ENCODE assay signal across 9 mouse cellular contexts in the genomic region with DNA sequence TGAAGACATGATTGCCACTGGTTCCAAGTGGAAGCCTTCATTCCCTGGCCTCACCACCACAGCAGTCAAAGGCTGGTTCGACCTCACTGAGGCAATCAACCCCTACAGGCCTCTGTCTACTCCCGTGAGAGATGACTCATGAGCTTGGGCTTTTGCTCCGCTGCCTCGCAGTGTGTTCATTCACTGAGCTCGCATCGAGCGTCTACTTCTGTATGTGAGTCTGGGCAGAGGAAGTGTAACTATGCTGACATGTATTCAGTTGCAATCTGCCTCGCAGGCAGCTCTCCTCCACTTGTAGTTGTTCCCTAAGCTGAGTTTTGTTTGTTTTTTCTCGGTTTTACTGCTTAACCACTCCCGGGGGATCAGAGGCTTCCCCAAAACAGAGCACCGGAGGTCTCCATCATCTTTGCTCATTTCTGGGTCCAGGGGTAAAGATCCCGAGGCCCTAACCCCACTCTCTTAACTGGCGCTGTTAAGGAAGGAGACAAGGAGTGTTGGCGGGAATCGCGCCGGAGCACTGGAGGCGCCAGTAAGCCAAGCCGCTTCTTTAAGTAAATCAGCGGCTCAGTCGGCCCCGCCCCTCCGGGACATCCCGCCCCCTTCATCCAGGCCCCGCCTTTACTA. TPM values are rescaled to one million over a fixed set of nuclear protein-coding genes. Genes with fewer than 3 reads are reported as not detected.
DNase-seq lines count a peak whose midpoint lies in the region; ATAC-seq and TF ChIP-seq lines count a peak whose summit lies in the region.
"Had no signal": no experiment of that assay in that cellular context is flagged by ENCODE, and none has a peak within 500 bp of the region (broad histone marks: within the 10 kb centered on the region; RNA-seq: fewer than 3 reads in every experiment).

No protein-coding gene starts in this region.

- no peak for ATAC-seq in erythroblast, adult 5-6 weeks (replicated peaks; ENCODE audit: low FRiP score, poor library complexity, severe bottlenecking)
- ATAC-seq in heart, embryonic 11.5 days (replicated peaks; ENCODE audit: insufficient number of reproducible peaks, low FRiP score, low TSS enrichment) = peak; percentile 27; the same call in 1 of the 2 replicates
- ATAC-seq in stomach, postnatal 0 days (ENCODE audit: low FRiP score, low TSS enrichment) = peak; percentile 62

- H3K4me1 ChIP-seq in erythroblast, embryonic 14.5 days (ENCODE audit: control insufficient read depth) = peaks cover 15% of the 10 kb centered on the region
- peaks cover 30% of the 10 kb centered on the region for H3K4me1 ChIP-seq in heart, embryonic 11.5 days (ENCODE audit: control insufficient read depth, insufficient read depth, low read length)
- H3K4me1 ChIP-seq in megakaryocyte, embryonic 14.5 days = peaks cover 19% of the 10 kb centered on the region
- 0 out of 2 replicates have a peak, but pooled peaks cover 9% of the 10 kb centered on the region for H3K4me1 ChIP-seq in stomach, postnatal 0 days (replicated peaks; ENCODE audit: control insufficient read depth, insufficient read depth)

- TF ChIP-seq EP300 in stomach, postnatal 0 days (optimal IDR thresholded peaks at IDR 0.05) = no peak

- peak overlapping the region; percentile 71 for H3K4me2 ChIP-seq in heart, embryonic 11.5 days
- H3K4me2 ChIP-seq in stomach, postnatal 0 days (replicated peaks; ENCODE audit: low read depth) = peak overlapping the region; percentile 83

- H3K27me3 ChIP-seq in erythroblast, embryonic 14.5 days (ENCODE audit: control insufficient read depth) = peaks cover 44% of the 10 kb centered on the region
- no peaks in the 10 kb centered on the region for H3K27me3 ChIP-seq in heart, embryonic 11.5 days (ENCODE audit: control insufficient read depth, insufficient read depth, low read length)
- peaks cover 59% of the 10 kb centered on the region for H3K27me3 ChIP-seq in megakaryocyte, embryonic 14.5 days (replicated peaks)
- H3K27me3 ChIP-seq in stomach, postnatal 0 days (ENCODE audit: control insufficient read depth, insufficient read depth, low read length) = no peaks in the 10 kb centered on the region
- H3K27me3 ChIP-seq: CH12.LX had no signal

- peak; percentile 28; the same call in 1 of the 2 replicates for TF ChIP-seq CTCF in stomach, postnatal 0 days (IDR thresholded peaks at IDR 0.05; ENCODE audit: low read depth)

- peaks cover 2% of the 10 kb centered on the region; the same call in 1 of the 2 replicates for H3K9me3 ChIP-seq in erythroblast, embryonic 14.5 days (ENCODE audit: control insufficient read depth, low read length)
- no peaks in the 10 kb centered on the region for H3K9me3 ChIP-seq in heart, embryonic 11.5 days (replicated peaks; ENCODE audit: control insufficient read depth, low read length)
- H3K9me3 ChIP-seq in megakaryocyte, embryonic 14.5 days = peaks cover 19% of the 10 kb centered on the region
- H3K9me3 ChIP-seq in stomach, postnatal 0 days (ENCODE audit: control insufficient read depth, low read length) = no peaks in the 10 kb centered on the region

- peak overlapping the region; percentile 57 for H3K4me3 ChIP-seq in erythroblast, embryonic 14.5 days (replicated peaks)
- peak overlapping the region; percentile 85 for H3K4me3 ChIP-seq in heart, embryonic 11.5 days (ENCODE audit: low read depth, low read length)
- H3K4me3 ChIP-seq in megakaryocyte, embryonic 14.5 days (replicated peaks) = peak overlapping the region; percentile 90
- H3K4me3 ChIP-seq in stomach, postnatal 0 days (ENCODE audit: low read depth, low read length) = peak overlapping the region; percentile 33

- H3K9ac ChIP-seq in heart, embryonic 11.5 days (ENCODE audit: low read depth, low read length) = peak overlapping the region; percentile 65
- H3K9ac ChIP-seq in stomach, postnatal 0 days (ENCODE audit: low read length) = peak overlapping the region; percentile 41; the same call in 1 of the 2 replicates

- under 1% methylated on average over 25 of the region's 25 CpGs for WGBS in heart, embryonic 11.5 days (ENCODE audit: insufficient replicate concordance)
- under 1% methylated on average over 25 of the region's 25 CpGs for WGBS in stomach, postnatal 0 days

- H3K36me3 ChIP-seq in erythroblast, embryonic 14.5 days (ENCODE audit: control insufficient read depth) = no peaks in the 10 kb centered on the region
- no peaks in the 10 kb centered on the region for H3K36me3 ChIP-seq in heart, embryonic 11.5 days (ENCODE audit: control insufficient read depth, insufficient read depth, low read length)
- no peaks in the 10 kb centered on the region for H3K36me3 ChIP-seq in megakaryocyte, embryonic 14.5 days (replicated peaks; ENCODE audit: low read length)
- H3K36me3 ChIP-seq in stomach, postnatal 0 days (ENCODE audit: control insufficient read depth, insufficient read depth, low read length) = no peaks in the 10 kb centered on the region

- H3K27ac ChIP-seq in heart, embryonic 11.5 days (ENCODE audit: low read depth, low read length) = peak overlapping the region; percentile 78
- H3K27ac ChIP-seq in stomach, postnatal 0 days (replicated peaks) = peak overlapping the region; percentile 92

- DNase-seq in CD4-positive, CD25-positive, alpha-beta regulatory T cell, adult 2 months (ENCODE audit: low read depth, low spot score) = peak; percentile 64
- DNase-seq in embryo, embryonic 11 days = peak; percentile 75
- DNase-seq in kidney, postnatal 4 days = peak; percentile 43 to 71
- peak; percentile 63 for DNase-seq in stomach, postnatal 0 days (ENCODE audit: low spot score)

RNA-seq across cellular contexts. Expression of a gene that starts 0.6 kb away (rescaled TPM):
- polyA plus RNA-seq in erythroblast, embryonic 14.5 days (2012) = 0.01 TPM in 1 of 2 replicates, not detected in the other
- total RNA-seq in erythroblast, adult 5-6 weeks (2015; ENCODE audit: low replicate concordance) = 0.21 TPM in 1 of 2 replicates, not detected in the other
- total RNA-seq in erythroblast, adult 5-6 weeks (2017; ENCODE audit: low replicate concordance) = 0.51 TPM in 1 of 2 replicates, not detected in the other
- polyA plus RNA-seq in heart, embryonic 11.5 days (2014; fragmentation: Nextera tagmentation; extraction: Ambion mirVana) = 15.3 and 25.2 TPM in 2 replicates
- polyA plus RNA-seq in megakaryocyte, embryonic 14.5 days (2012; ENCODE audit: insufficient read depth, low replicate concordance) = 0.21 TPM in 1 of 2 replicates, not detected in the other
- 7.6 and 8.0 TPM in 2 replicates for polyA plus RNA-seq in stomach, postnatal 0 days (2015; fragmentation: Nextera tagmentation; extraction: Ambion mirVana)
- total RNA-seq: CH12.LX had no signal

Comparison
In these comparisons a context has a peak if more than half of its experiments do, and no peak if none do; other contexts are left out.
1. H3K4me3 ChIP-seq: peak in every context shown above with its lines; median percentile 90 in megakaryocyte, embryonic 14.5 days; 85 in heart, embryonic 11.5 days; 57 in erythroblast, embryonic 14.5 days; 33 in stomach, postnatal 0 days.